Mouse (Mus musculus) CH12.LX (cell line): ENCODE results near the gene Shq1.

Experiments
- CTCF ChIP-seq, 2 experiments: IDR thresholded peaks in 1 of 2; conservative IDR thresholded peaks in 1 of 2; 2 replicates each; pipeline ENCODE4 v1.5.1; 2011 to 2012; ENCODE audit warnings: low read depth in 2 of 2, low read length in 2 of 2, improper control_type of control experiment in 1 of 2, inconsistent platforms in 1 of 2, mild to moderate bottlenecking in 1 of 2, moderate library complexity in 1 of 2
- E2F4 ChIP-seq: IDR thresholded peaks from 2 replicates; pipeline ENCODE4 v1.6.1; 2011; ENCODE audit warnings: low read depth, low read length, improper control_type of control experiment; ENCODE audit not compliant: insufficient replicate concordance
- IRF4 ChIP-seq: IDR thresholded peaks from 2 replicates; pipeline ENCODE4 v1.6.1; 2014; ENCODE audit warnings: low read depth, mild to moderate bottlenecking, inconsistent platforms, low read length, improper control_type of control experiment
- JUND ChIP-seq: conservative IDR thresholded peaks from 2 replicates; pipeline ENCODE4 v1.6.1; 2011; ENCODE audit warnings: low read depth, low read length, improper control_type of control experiment
- MXI1 ChIP-seq: IDR thresholded peaks from 2 replicates; pipeline ENCODE4 v1.6.1; 2011; ENCODE audit warnings: mild to moderate bottlenecking, low read depth, low read length, improper control_type of control experiment
- POLR2A ChIP-seq: IDR thresholded peaks from 2 replicates; pipeline ENCODE4 v1.6.1; 2011; ENCODE audit warnings: low read depth, mild to moderate bottlenecking, improper control_type of control experiment, low read length
- SMC3 ChIP-seq: IDR thresholded peaks from 2 replicates; pipeline ENCODE4 v1.6.1; 2011; ENCODE audit warnings: low read depth, low read length, improper control_type of control experiment
- USF2 ChIP-seq: conservative IDR thresholded peaks from 2 replicates; pipeline ENCODE4 v1.6.1; 2011; ENCODE audit warnings: low read depth, low read length, improper control_type of control experiment

- TF ChIP-seq E2F4: no peak
- TF ChIP-seq IRF4: no peak
- no peak for TF ChIP-seq MXI1
- TF ChIP-seq SMC3: peak; percentile 46
- TF ChIP-seq USF2: no peak
- no peak for TF ChIP-seq JUND
- no peak for TF ChIP-seq POLR2A
- peak; percentile 59 to 63 for TF ChIP-seq CTCF (conservative IDR thresholded peaks at IDR 0.05 in 1 of 2, IDR thresholded peaks at IDR 0.05 in 1 of 2; ENCODE audit: low read depth in 2 of 2, low read length in 2 of 2)
These were observed 62.5 kb downstream of the Shq1 start for GRCm38 (mm10) chr6:100608429-100608828.
